ENCODE assay signal across 8 mouse cellular contexts in genomic region chr4:155398222-155398540, GRCm38 (mm10). TPM values are rescaled to one million over a fixed set of nuclear protein-coding genes. Genes with fewer than 3 reads are reported as not detected.
DNase-seq lines count a peak whose midpoint lies in the region; ATAC-seq and TF ChIP-seq lines count a peak whose summit lies in the region.

No protein-coding gene starts in this region.

- no peaks in the 10 kb centered on the region for H3K9me3 ChIP-seq in kidney, embryonic 15.5 days (replicated peaks)
- no peaks in the 10 kb centered on the region for H3K9me3 ChIP-seq in embryonic facial prominence, embryonic 13.5 days
- no peaks in the 10 kb centered on the region for H3K9me3 ChIP-seq in intestine, embryonic 14.5 days (ENCODE audit: control insufficient read depth, low read length)
- H3K9me3 ChIP-seq in midbrain, postnatal 0 days (ENCODE audit: low read length), result no peaks in the 10 kb centered on the region

- peaks cover 72% of the 10 kb centered on the region for H3K27me3 ChIP-seq in kidney, embryonic 15.5 days
- no peaks in the 10 kb centered on the region for H3K27me3 ChIP-seq in kidney, adult 2 months (replicated peaks; ENCODE audit: control insufficient read depth, insufficient read depth, low read length)
- H3K27me3 ChIP-seq in embryonic facial prominence, embryonic 13.5 days, result peaks cover 50% of the 10 kb centered on the region
- H3K27me3 ChIP-seq in intestine, embryonic 14.5 days (replicated peaks; ENCODE audit: control insufficient read depth, insufficient read depth, low read length), result peaks cover 26% of the 10 kb centered on the region
- H3K27me3 ChIP-seq in midbrain, postnatal 0 days (ENCODE audit: insufficient read depth, low read length), result peaks cover 27% of the 10 kb centered on the region

- no peak for ATAC-seq in kidney, embryonic 15.5 days (replicated peaks; ENCODE audit: low FRiP score)
- no peak for ATAC-seq in embryonic facial prominence, embryonic 13.5 days (ENCODE audit: insufficient number of reproducible peaks, insufficient read depth, low FRiP score, low TSS enrichment, low read depth)
- 0 out of 2 replicates have a peak, but pooled peaks have one; percentile 5 for ATAC-seq in intestine, embryonic 14.5 days (replicated peaks; ENCODE audit: low FRiP score, low TSS enrichment, low read depth)
- ATAC-seq in midbrain, postnatal 0 days (ENCODE audit: low FRiP score), result no peak

- peak overlapping the region; percentile 41 for H3K4me3 ChIP-seq in kidney, embryonic 15.5 days (replicated peaks)
- no peak overlapping the region for H3K4me3 ChIP-seq in kidney, adult 2 months (ENCODE audit: insufficient read depth, low read depth, low read length)
- H3K4me3 ChIP-seq in embryonic facial prominence, embryonic 13.5 days, result peak overlapping the region; percentile 43
- peak overlapping the region; percentile 33 for H3K4me3 ChIP-seq in intestine, embryonic 14.5 days (ENCODE audit: low read depth, low read length)
- H3K4me3 ChIP-seq in midbrain, postnatal 0 days (ENCODE audit: low read depth, low read length), result peak overlapping the region; percentile 41

- DNase-seq in kidney, adult 2 months, result no peak
- peak; percentile 53 for DNase-seq in intestine, embryonic 14.5 days (ENCODE audit: low spot score)
- no peak for DNase-seq in midbrain, postnatal 0 days (ENCODE audit: low spot score)
- no peak for DNase-seq in layer of hippocampus, adult 18-20 months (ENCODE audit: low spot score in 2 of 2)
- no peak for DNase-seq in spleen, postnatal 4 days (ENCODE audit: low spot score in 2 of 2)
- no peak for DNase-seq in right cerebral cortex, postnatal 4 days

- no peak for TF ChIP-seq POLR2A in kidney, adult 2 months (IDR thresholded peaks at IDR 0.05; ENCODE audit: low read depth, low read length)

- peak overlapping the region; percentile 83 for H3K4me2 ChIP-seq in kidney, embryonic 15.5 days
- H3K4me2 ChIP-seq in embryonic facial prominence, embryonic 13.5 days, result peak overlapping the region; percentile 91
- peak overlapping the region; percentile 71 for H3K4me2 ChIP-seq in intestine, embryonic 14.5 days (ENCODE audit: low read length)
- H3K4me2 ChIP-seq in midbrain, postnatal 0 days (ENCODE audit: low read depth, low read length, poor library complexity, severe bottlenecking), result peak overlapping the region; percentile 68

- H3K27ac ChIP-seq in kidney, embryonic 15.5 days, result no peak overlapping the region
- no peak overlapping the region for H3K27ac ChIP-seq in kidney, adult 2 months (ENCODE audit: insufficient read depth, low read depth, low read length)
- no peak overlapping the region for H3K27ac ChIP-seq in embryonic facial prominence, embryonic 13.5 days
- H3K27ac ChIP-seq in intestine, embryonic 14.5 days (ENCODE audit: low read depth), result no peak overlapping the region
- H3K27ac ChIP-seq in midbrain, postnatal 0 days (ENCODE audit: low read depth, low read length), result no peak overlapping the region

- no peak for TF ChIP-seq CTCF in kidney, adult 2 months (conservative IDR thresholded peaks at IDR 0.05; ENCODE audit: insufficient read depth, insufficient read length, low read depth, low read length)
- no peak for TF ChIP-seq CTCF in midbrain, postnatal 0 days (IDR thresholded peaks at IDR 0.05)

- H3K9ac ChIP-seq in kidney, embryonic 15.5 days, result no peak overlapping the region
- no peak overlapping the region for H3K9ac ChIP-seq in embryonic facial prominence, embryonic 13.5 days
- H3K9ac ChIP-seq in intestine, embryonic 14.5 days (ENCODE audit: low read length), result no peak overlapping the region
- no peak overlapping the region for H3K9ac ChIP-seq in midbrain, postnatal 0 days (replicated peaks; ENCODE audit: low read length, poor library complexity, severe bottlenecking)

- no peaks in the 10 kb centered on the region for H3K36me3 ChIP-seq in kidney, embryonic 15.5 days
- H3K36me3 ChIP-seq in kidney, adult 2 months (ENCODE audit: control insufficient read depth, insufficient read depth, low read length), result no peaks in the 10 kb centered on the region
- H3K36me3 ChIP-seq in embryonic facial prominence, embryonic 13.5 days, result no peaks in the 10 kb centered on the region
- H3K36me3 ChIP-seq in intestine, embryonic 14.5 days (ENCODE audit: control insufficient read depth, insufficient read depth, low read length), result no peaks in the 10 kb centered on the region
- no peaks in the 10 kb centered on the region for H3K36me3 ChIP-seq in midbrain, postnatal 0 days (ENCODE audit: insufficient read depth, low read length)

- peaks cover 12% of the 10 kb centered on the region for H3K4me1 ChIP-seq in kidney, embryonic 15.5 days
- no peaks in the 10 kb centered on the region for H3K4me1 ChIP-seq in kidney, adult 2 months (ENCODE audit: control insufficient read depth, insufficient read depth, low read length)
- H3K4me1 ChIP-seq in embryonic facial prominence, embryonic 13.5 days, result peaks cover 10% of the 10 kb centered on the region; the same call in 1 of the 2 replicates
- 0 out of 2 replicates have a peak, but pooled peaks cover 5% of the 10 kb centered on the region for H3K4me1 ChIP-seq in intestine, embryonic 14.5 days (replicated peaks; ENCODE audit: control insufficient read depth, insufficient read depth, low read length)
- no peaks in the 10 kb centered on the region for H3K4me1 ChIP-seq in midbrain, postnatal 0 days (ENCODE audit: insufficient read depth, low read length)

- 2% methylated on average over 9 of the region's 9 CpGs for WGBS in kidney, embryonic 15.5 days
- WGBS in kidney, adult 2 months, result 7% methylated on average over 9 of the region's 9 CpGs
- 4% methylated on average over 9 of the region's 9 CpGs for WGBS in embryonic facial prominence, embryonic 13.5 days
- 1% methylated on average over 9 of the region's 9 CpGs for WGBS in intestine, embryonic 14.5 days
- 8% methylated on average over 9 of the region's 9 CpGs for WGBS in midbrain, postnatal 0 days

RNA-seq across cellular contexts. Expression of gene Gabrd, which starts 0.3 kb away (rescaled TPM):
- polyA plus RNA-seq in kidney, embryonic 15.5 days (2015; fragmentation: Nextera tagmentation; extraction: Ambion mirVana), result not detected in 2 replicates
- polyA plus RNA-seq in kidney, adult 2 months (2012; rRNA removed), result 0.47 and 0.56 TPM in 2 replicates
- not detected in 2 replicates for polyA plus RNA-seq in embryonic facial prominence, embryonic 13.5 days (2015; fragmentation: Nextera tagmentation; extraction: Ambion mirVana)
- 0.18 TPM in 1 of 2 replicates, not detected in the other for polyA plus RNA-seq in intestine, embryonic 14.5 days (2014; fragmentation: Nextera tagmentation; extraction: Ambion mirVana)
- 0.11 and 0.52 TPM in 2 replicates for total RNA-seq in midbrain, postnatal 0 days (2014; rRNA removed)
- polyA plus RNA-seq in midbrain, postnatal 0 days (2015; fragmentation: Nextera tagmentation; extraction: Ambion mirVana), result 0.36 and 0.37 TPM in 2 replicates
- 10 to 100 TPM; 26.8 to 27.0 TPM for total RNA-seq in layer of hippocampus, adult 18-20 months (2021)

RNA-seq across cellular contexts. Expression of gene Cfap74, which starts 10.8 kb away (rescaled TPM):
- polyA plus RNA-seq in kidney, embryonic 15.5 days (2015; fragmentation: Nextera tagmentation; extraction: Ambion mirVana), result 1.8 and 2.3 TPM in 2 replicates
- polyA plus RNA-seq in kidney, adult 2 months (2012; rRNA removed), result 0.27 and 0.42 TPM in 2 replicates
- 3.8 and 4.7 TPM in 2 replicates for polyA plus RNA-seq in embryonic facial prominence, embryonic 13.5 days (2015; fragmentation: Nextera tagmentation; extraction: Ambion mirVana)
- 1.8 and 3.0 TPM in 2 replicates for polyA plus RNA-seq in intestine, embryonic 14.5 days (2014; fragmentation: Nextera tagmentation; extraction: Ambion mirVana)
- total RNA-seq in midbrain, postnatal 0 days (2014; rRNA removed), result 5.7 TPM in 2 replicates
- polyA plus RNA-seq in midbrain, postnatal 0 days (2015; fragmentation: Nextera tagmentation; extraction: Ambion mirVana), result 5.8 and 6.5 TPM in 2 replicates
- total RNA-seq in layer of hippocampus, adult 18-20 months (2021), result 10 to 100 TPM; 10.5 to 11.1 TPM

RNA-seq across cellular contexts. Expression of gene Prkcz, which starts 37.0 kb away (rescaled TPM):
- 14.2 and 16.6 TPM in 2 replicates for polyA plus RNA-seq in kidney, embryonic 15.5 days (2015; fragmentation: Nextera tagmentation; extraction: Ambion mirVana)
- 80.1 and 84.5 TPM in 2 replicates for polyA plus RNA-seq in kidney, adult 2 months (2012; rRNA removed)
- polyA plus RNA-seq in embryonic facial prominence, embryonic 13.5 days (2015; fragmentation: Nextera tagmentation; extraction: Ambion mirVana), result 10.9 and 12.4 TPM in 2 replicates
- 21.9 and 24.1 TPM in 2 replicates for polyA plus RNA-seq in intestine, embryonic 14.5 days (2014; fragmentation: Nextera tagmentation; extraction: Ambion mirVana)
- 103 and 104 TPM in 2 replicates for total RNA-seq in midbrain, postnatal 0 days (2014; rRNA removed)
- polyA plus RNA-seq in midbrain, postnatal 0 days (2015; fragmentation: Nextera tagmentation; extraction: Ambion mirVana), result 104 and 106 TPM in 2 replicates
- total RNA-seq in layer of hippocampus, adult 18-20 months (2021), result 100 to 1,000 TPM; 160 to 168 TPM
